Mouse (Mus musculus) heart, embryonic 15.5 days (tissue): ENCODE data around the gene Sema3b. TPM values are rescaled to one million over a fixed set of nuclear protein-coding genes. Genes with fewer than 3 reads are reported as not detected.

ENCODE experiments used
- ATAC-seq: fragments of 200-750 bp; cut with Nextera tagmentation; replicated peaks from 2 replicates; pipeline ENCODE4 v1.8.0; 2017; ENCODE audit warnings: low read depth, moderate TSS enrichment; ENCODE audit not compliant: insufficient number of reproducible peaks, insufficient read depth, low FRiP score
- H3K27ac ChIP-seq: fragments of 300-500 bp; sonication (generic); 2 replicates; pipeline ENCODE4 v1.5.1; 2015; ENCODE audit warnings: mild to moderate bottlenecking, inconsistent platforms
- H3K27me3 ChIP-seq: fragments of 300-500 bp; sonication (generic); 2 replicates; pipeline ENCODE4 v1.6.1; 2015; ENCODE audit warnings: inconsistent platforms
- H3K36me3 ChIP-seq: fragments of 300-500 bp; sonication (generic); 2 replicates; pipeline ENCODE4 v1.6.1; 2015; ENCODE audit warnings: mild to moderate bottlenecking, inconsistent platforms
- H3K4me1 ChIP-seq: fragments of 300-500 bp; sonication (generic); replicated peaks from 2 replicates; pipeline ENCODE4 v1.6.1; 2015; ENCODE audit warnings: inconsistent platforms
- H3K4me2 ChIP-seq: fragments of 300-500 bp; sonication (generic); 2 replicates; pipeline ENCODE4 v1.6.1; 2015; ENCODE audit warnings: inconsistent platforms, mild to moderate bottlenecking, moderate library complexity
- H3K4me3 ChIP-seq: fragments of 300-500 bp; sonication (generic); 2 replicates; pipeline ENCODE4 v1.5.1; 2015; ENCODE audit warnings: mild to moderate bottlenecking, inconsistent platforms
- H3K9ac ChIP-seq: fragments of 300-500 bp; sonication (generic); 2 replicates; pipeline ENCODE4 v1.6.1; 2015; ENCODE audit warnings: mild to moderate bottlenecking, inconsistent platforms
- H3K9me3 ChIP-seq: fragments of 300-500 bp; sonication (generic); replicated peaks from 2 replicates; pipeline ENCODE4 v1.6.1; 2016; ENCODE audit warnings: inconsistent platforms
- WGBS: fragments of 180-500 bp; shearing (Covaris S2); methylation state at CpG from one replicate; pipeline ENCODE4 v1.1.7; 2015; ENCODE audit warnings: mixed read lengths; 5-methylcytosine and 5-hydroxymethylcytosine counted together
- polyA plus RNA-seq: library from polyadenylated mRNA; unstranded; fragments of >200 nt; fragmentation: Nextera tagmentation; extraction: Ambion mirVana; gene quantifications from 2 replicates; pipeline ENCODE4 v1.2.1, GENCODE M21; 2015

Sema3b gene
- polyA plus RNA-seq, 1 experiment from 2014 or later: 9.7 TPM

GRCm38 (mm10) chr9:107625351-107626128 is 16.5 kb upstream of the Sema3b start:
- peaks cover 20% of the 10 kb centered on the region for H3K36me3 ChIP-seq
- H3K4me1 ChIP-seq: peaks cover 89% of the 10 kb centered on the region
- 88% methylated on average over 12 of the region's 12 CpGs for WGBS
- no peaks in the 10 kb centered on the region for H3K9me3 ChIP-seq
- no peaks in the 10 kb centered on the region for H3K27me3 ChIP-seq
- no peak overlapping the region for H3K4me3 ChIP-seq
- peak overlapping the region; percentile 25; the same call in 1 of the 2 replicates for H3K9ac ChIP-seq
- ATAC-seq: no peak
- peak overlapping the region; percentile 94; the same call in 1 of the 2 replicates for H3K4me2 ChIP-seq
- H3K27ac ChIP-seq: peak overlapping the region; percentile 89

GRCm38 (mm10) chr9:107624951-107625350 is 15.9 kb upstream of the Sema3b start:
- Histone ChIP-seq H3K4me3 (no peak overlapping the region), H3K9ac (peak overlapping the region; percentile 25), H3K4me1 (peaks cover 89% of the 10 kb centered on the region), H3K9me3 (no peaks in the 10 kb centered on the region), H3K27ac (peak overlapping the region; percentile 89), H3K36me3 (peaks cover 26% of the 10 kb centered on the region), H3K4me2 (peak overlapping the region; percentile 12; the same call in 1 of the 2 replicates), H3K27me3 (no peaks in the 10 kb centered on the region)
- no peak for ATAC-seq
- WGBS: 85% methylated on average over 3 of the region's 3 CpGs

- ATAC-seq: no peak
- WGBS: 63% methylated on average over 5 of the region's 5 CpGs
Observed at GRCm38 (mm10) chr9:107624539-107624938, 15.5 kb upstream of the Sema3b start.

GRCm38 (mm10) chr9:107620954-107621353 is 11.9 kb upstream of the Sema3b start:
- Histone ChIP-seq H3K9me3 (no peaks in the 10 kb centered on the region), H3K4me1 (peaks cover 73% of the 10 kb centered on the region), H3K4me2 (no peak overlapping the region), H3K27me3 (no peaks in the 10 kb centered on the region), H3K36me3 (peaks cover 49% of the 10 kb centered on the region), H3K9ac (no peak overlapping the region), H3K4me3 (no peak overlapping the region), H3K27ac (peak overlapping the region; percentile 97)
- no peak for ATAC-seq

More at GRCm38 (mm10) chr9:107624539-107624938, 15.5 kb upstream of the Sema3b start:
- Histone ChIP-seq H3K9me3 (no peaks in the 10 kb centered on the region), H3K9ac (0 out of 2 replicates have a peak overlapping the region, but pooled peaks have one; percentile 27), H3K36me3 (peaks cover 28% of the 10 kb centered on the region), H3K4me3 (no peak overlapping the region), H3K27ac (peak overlapping the region; percentile 89), H3K4me1 (peaks cover 89% of the 10 kb centered on the region), H3K27me3 (no peaks in the 10 kb centered on the region), H3K4me2 (peak overlapping the region; percentile 12; the same call in 1 of the 2 replicates)

- Histone ChIP-seq H3K27me3 (no peaks in the 10 kb centered on the region), H3K36me3 (peaks cover 57% of the 10 kb centered on the region), H3K4me3 (peak overlapping the region; percentile 0; the same call in 1 of the 2 replicates), H3K4me1 (peaks cover 68% of the 10 kb centered on the region), H3K27ac (peak overlapping the region; percentile 97), H3K9ac (peak overlapping the region; percentile 22; the same call in 1 of the 2 replicates), H3K4me2 (peak overlapping the region; percentile 38), H3K9me3 (no peaks in the 10 kb centered on the region)
- WGBS: 27% methylated on average over 13 of the region's 13 CpGs
- ATAC-seq: peak; percentile 68; the same call in 1 of the 2 replicates
Observed at GRCm38 (mm10) chr9:107619546-107619879, 10.5 kb upstream of the Sema3b start.

GRCm38 (mm10) chr9:107618778-107619545 is 9.9 kb upstream of the Sema3b start:
- 0 out of 2 replicates have a peak overlapping the region, but pooled peaks have one; percentile 23 for H3K4me2 ChIP-seq
- H3K27me3 ChIP-seq: no peaks in the 10 kb centered on the region
- peaks cover 63% of the 10 kb centered on the region for H3K36me3 ChIP-seq
- peak overlapping the region; percentile 28 for H3K9ac ChIP-seq
- peaks cover 66% of the 10 kb centered on the region for H3K4me1 ChIP-seq
- 12% methylated on average over 13 of the region's 13 CpGs for WGBS
- no peaks in the 10 kb centered on the region for H3K9me3 ChIP-seq
- peak overlapping the region; percentile 97 for H3K27ac ChIP-seq
- H3K4me3 ChIP-seq: no peak overlapping the region
- ATAC-seq: peak; percentile 83

GRCm38 (mm10) chr9:107618098-107618497 is 9.1 kb upstream of the Sema3b start:
- 0 out of 2 replicates have a peak overlapping the region, but pooled peaks have one; percentile 3 for H3K4me2 ChIP-seq
- peaks cover 65% of the 10 kb centered on the region for H3K4me1 ChIP-seq
- ATAC-seq: no peak
- peak overlapping the region; percentile 97 for H3K27ac ChIP-seq
- peak overlapping the region; percentile 28; the same call in 1 of the 2 replicates for H3K9ac ChIP-seq
- H3K27me3 ChIP-seq: no peaks in the 10 kb centered on the region
- WGBS: 59% methylated on average over 6 of the region's 6 CpGs
- H3K9me3 ChIP-seq: no peaks in the 10 kb centered on the region
- peaks cover 66% of the 10 kb centered on the region for H3K36me3 ChIP-seq
- H3K4me3 ChIP-seq: no peak overlapping the region

GRCm38 (mm10) chr9:107617461-107617860 is 8.4 kb upstream of the Sema3b start:
- Histone ChIP-seq H3K4me1 (peaks cover 69% of the 10 kb centered on the region), H3K4me2 (no peak overlapping the region), H3K9ac (no peak overlapping the region), H3K27ac (peak overlapping the region; percentile 97), H3K36me3 (peaks cover 60% of the 10 kb centered on the region), H3K27me3 (no peaks in the 10 kb centered on the region), H3K4me3 (no peak overlapping the region), H3K9me3 (no peaks in the 10 kb centered on the region)
- WGBS: 79% methylated on average over 2 of the region's 2 CpGs
- ATAC-seq: no peak

- 67% methylated on average over 4 of the region's 4 CpGs for WGBS
- Histone ChIP-seq H3K27ac (peak overlapping the region; percentile 92; the same call in 1 of the 2 replicates), H3K9me3 (no peaks in the 10 kb centered on the region), H3K9ac (no peak overlapping the region; the same call in 1 of the 2 replicates), H3K4me2 (no peak overlapping the region), H3K4me3 (no peak overlapping the region), H3K36me3 (peaks cover 49% of the 10 kb centered on the region), H3K4me1 (peaks cover 67% of the 10 kb centered on the region), H3K27me3 (no peaks in the 10 kb centered on the region)
- no peak for ATAC-seq
Observed at GRCm38 (mm10) chr9:107615035-107615434, 6.0 kb upstream of the Sema3b start.

GRCm38 (mm10) chr9:107612945-107613569 is 4.0 kb upstream of the Sema3b start:
- Histone ChIP-seq H3K9ac (peak overlapping the region; percentile 47; the same call in 1 of the 2 replicates), H3K9me3 (no peaks in the 10 kb centered on the region), H3K27ac (peak overlapping the region; percentile 92), H3K4me1 (peaks cover 67% of the 10 kb centered on the region), H3K27me3 (no peaks in the 10 kb centered on the region), H3K4me2 (peak overlapping the region; percentile 82), H3K4me3 (peak overlapping the region; percentile 43), H3K36me3 (peaks cover 43% of the 10 kb centered on the region)
- 9% methylated on average over 12 of the region's 12 CpGs for WGBS
- ATAC-seq: peak; percentile 3; the same call in 1 of the 2 replicates
